Mouse (Mus musculus) frontal cortex, postnatal 10 days (tissue): Measurements from ENCODE around the gene Krtap5-5.
"Not testable (repeated sequence)": the region's sequence is repeated elsewhere in the genome, so short reads cannot be mapped to it uniquely, and the experiment has no call there.

Experiments
- DNase-seq, 2 experiments: peaks; one replicate each; pipeline ENCODE4 v3.0.0; 2022; ENCODE audit warnings: low spot score in 2 of 2, mixed read lengths in 1 of 2

Gene Krtap5-5

GRCm38 (mm10) chr7:142229871-142230270 is at the start of gene Krtap5-5:
TSS of gene Krtap5-5 (minus strand) at chr7:142229971.
- DNase-seq, result not testable (repeated sequence)

DNA sequence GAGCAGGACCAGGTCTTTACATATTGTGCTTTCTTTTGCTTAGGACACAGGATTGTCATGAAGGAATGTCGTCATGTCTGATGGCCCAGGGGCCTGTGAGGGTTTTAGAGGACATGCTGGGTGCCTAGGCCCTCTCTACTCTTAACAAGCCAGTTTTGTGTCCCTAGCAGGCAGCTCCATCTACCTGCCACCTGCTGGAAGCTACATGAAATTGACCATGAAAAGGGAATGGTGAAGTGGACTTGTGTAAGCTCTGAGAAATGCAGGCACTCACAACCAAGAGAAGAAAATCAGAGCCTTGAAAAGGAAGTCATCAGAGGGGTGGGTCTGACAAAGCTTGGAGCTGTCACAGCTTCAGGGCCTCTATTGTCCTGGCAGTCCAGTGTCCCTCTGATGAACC is 49.5 kb upstream of the Krtap5-5 start:
- not testable (repeated sequence) for DNase-seq

DNA sequence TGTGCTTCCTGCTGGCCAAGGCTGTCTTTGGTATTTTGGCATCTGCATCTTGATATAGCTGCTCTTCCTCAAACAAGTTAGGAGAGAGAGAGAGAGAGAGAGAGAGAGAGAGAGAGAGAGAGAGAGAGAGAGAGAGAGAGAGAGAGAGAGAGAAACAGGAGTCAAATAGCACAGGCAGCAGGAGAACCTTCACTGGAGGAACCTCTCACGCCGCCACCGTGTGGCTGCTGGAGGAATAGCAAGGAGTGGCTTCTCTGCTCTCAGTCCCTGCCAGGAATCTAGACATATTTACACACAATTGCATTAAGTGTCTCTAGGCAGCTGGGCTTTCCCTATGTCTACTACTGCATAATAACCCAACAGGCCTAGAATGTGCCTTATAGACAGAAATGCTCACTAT is 48.4 kb upstream of the Krtap5-5 start:
- peak in 1 of 2 experiments; percentile 55 for DNase-seq

DNA sequence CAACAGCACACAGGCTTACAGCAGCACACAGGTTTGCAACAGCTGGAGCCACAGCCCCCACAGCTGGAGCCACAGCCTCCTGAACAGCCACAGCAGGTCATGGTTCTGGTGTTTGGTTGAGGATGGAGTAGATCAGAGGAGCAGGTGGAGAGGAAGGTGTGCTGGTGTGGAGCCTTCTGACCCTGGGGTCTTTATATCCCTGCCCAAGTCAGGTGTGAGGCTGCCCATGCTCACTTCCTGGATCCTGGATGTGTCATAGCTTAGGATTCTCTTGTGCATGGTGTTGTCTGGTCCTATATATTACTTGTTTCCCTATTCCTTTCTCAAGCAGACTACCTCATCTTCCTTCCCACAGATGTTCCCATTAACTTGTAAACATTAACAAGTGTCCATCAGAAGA is 44.5 kb upstream of the Krtap5-5 start, which contains the start of gene Gm4559:
Gm4559 (minus strand) TSS at position 101 of the 400 bp plus-strand sequence.
- DNase-seq, result not testable (repeated sequence)

DNA sequence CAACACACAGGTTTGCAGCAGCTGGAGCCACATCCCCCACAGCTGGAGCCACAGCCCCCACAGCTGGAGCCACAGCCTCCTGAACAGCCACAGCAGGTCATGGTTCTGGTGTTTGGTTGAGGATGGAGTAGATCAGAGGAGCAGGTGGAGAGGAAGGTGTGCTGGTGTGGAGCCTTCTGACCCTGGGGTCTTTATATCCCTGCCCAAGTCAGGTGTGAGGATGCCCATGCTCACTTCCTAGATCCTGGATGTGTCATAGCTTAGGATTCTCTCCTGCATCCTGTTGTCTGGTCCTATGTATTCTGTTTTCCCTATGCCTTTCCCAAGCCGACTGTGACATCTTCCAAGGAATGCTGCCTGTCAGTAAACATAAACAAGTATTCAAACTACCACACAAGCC is 28.5 kb upstream of the Krtap5-5 start, which contains the start of gene Gm2431:
Gm2431 (minus strand) TSS at position 101 of the 400 bp plus-strand sequence.
- not testable (repeated sequence) for DNase-seq

GRCm38 (mm10) chr7:142255517-142255916 is 25.7 kb upstream of the Krtap5-5 start:
- DNase-seq, result peak in 1 of 2 experiments; percentile 18

DNA sequence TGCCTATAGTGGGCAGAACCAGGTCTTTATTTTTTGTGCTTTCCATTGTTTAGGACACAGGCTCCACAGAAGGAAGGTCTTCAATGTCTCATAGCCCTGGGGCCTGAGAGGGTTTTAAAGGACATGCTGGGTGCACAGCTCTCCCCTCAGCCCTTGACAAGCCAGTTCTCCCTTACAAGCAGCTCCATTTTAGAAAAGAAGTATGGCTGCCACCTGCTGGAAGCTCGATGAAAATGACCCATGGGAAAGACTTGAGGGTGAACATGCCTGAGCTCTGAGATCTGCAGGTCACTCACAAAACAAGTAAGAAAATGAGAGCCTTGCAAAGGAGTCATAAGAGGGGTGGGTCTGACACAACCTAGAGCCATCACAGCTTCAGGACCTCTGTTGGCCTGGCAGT is 20.1 kb upstream of the Krtap5-5 start:
- peak; percentile 4 to 24 for DNase-seq

DNA sequence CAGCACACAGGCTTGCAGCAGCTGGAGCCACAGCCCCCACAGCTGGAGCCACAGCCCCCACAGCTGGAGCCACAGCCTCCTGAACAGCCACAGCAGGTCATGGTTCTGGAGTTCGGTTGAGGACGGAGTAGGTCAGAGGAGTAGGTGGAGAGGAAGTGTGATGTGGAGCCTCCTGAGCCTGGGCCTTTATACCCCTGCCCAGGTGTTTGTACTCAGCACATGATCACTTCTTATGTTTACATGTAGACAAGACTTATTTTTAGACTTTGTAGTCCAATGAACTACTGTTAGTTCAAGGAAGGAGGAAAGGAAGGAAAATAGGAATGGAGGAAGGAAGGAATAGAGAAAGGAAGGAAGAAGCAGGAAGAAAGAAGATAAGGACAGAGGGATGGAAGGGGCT is 11.2 kb upstream of the Krtap5-5 start, which contains the start of gene Gm40460:
Gm40460 (minus strand) TSS at position 101 of the 400 bp plus-strand sequence.
- DNase-seq, result no peak

DNA sequence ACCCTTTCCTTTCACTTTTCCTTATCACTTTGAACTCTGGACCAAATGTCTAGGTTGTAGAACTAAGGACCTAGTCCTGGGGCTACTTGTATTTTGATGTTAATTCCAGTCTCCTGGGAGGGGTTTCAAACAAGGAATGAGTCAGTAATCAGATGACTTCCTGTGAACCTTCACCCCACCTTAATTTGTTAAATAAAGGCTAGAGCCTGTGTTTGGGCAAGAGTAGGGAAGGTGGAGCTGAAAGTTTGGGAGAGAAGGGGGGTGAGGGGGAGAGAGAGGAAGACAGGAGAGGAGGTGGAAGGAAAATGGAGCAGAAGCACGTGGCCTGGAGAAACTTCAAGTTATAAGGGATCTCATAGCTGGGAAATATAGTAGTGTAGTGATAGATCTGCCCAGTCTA is 1.8 kb upstream of the Krtap5-5 start:
- DNase-seq, result no peak

DNA sequence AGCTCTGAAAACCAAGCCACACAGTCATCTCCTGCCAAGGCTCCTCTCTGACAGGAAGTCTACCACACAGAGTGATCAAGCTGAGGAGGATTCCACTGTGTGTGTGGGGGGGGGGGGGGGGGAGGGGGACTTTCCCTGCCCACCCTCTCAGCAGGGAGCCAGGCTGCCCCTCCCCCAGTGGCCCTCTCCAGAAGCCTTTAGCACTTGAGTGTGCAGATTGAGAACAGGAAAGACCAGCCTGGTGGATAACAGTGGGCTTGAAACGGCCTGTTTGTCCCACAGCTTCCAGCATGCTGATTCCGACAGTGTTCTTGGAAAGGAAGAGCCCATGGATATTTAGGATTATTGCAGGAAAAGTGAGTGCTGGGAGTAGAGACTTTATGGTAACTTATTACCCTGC is 5.3 kb downstream of the Krtap5-5 start:
- no peak for DNase-seq

DNA sequence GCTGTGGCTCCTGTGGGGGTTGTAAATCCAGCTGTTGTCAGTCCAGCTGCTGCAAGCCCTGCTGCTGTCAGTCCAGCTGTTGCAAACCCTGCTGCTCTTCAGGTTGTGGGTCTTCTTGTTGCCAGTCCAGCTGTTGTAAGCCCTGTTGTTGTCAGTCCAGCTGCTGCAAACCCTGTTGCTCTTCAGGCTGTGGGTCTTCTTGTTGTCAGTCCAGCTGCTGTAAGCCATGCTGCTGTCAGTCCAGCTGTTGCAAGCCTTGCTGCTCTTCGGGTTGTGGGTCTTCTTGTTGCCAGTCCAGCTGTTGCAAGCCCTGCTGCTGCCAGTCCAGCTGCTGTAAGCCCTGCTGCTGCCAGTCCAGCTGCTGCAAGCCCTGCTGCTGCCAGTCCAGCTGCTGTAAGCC is 17.6 kb downstream of the Krtap5-5 start:
- not testable (repeated sequence) for DNase-seq

GRCm38 (mm10) chr7:142211559-142211958 is 18.2 kb downstream of the Krtap5-5 start, which contains the start of gene Gm7579:
TSS of gene Gm7579 (plus strand) at chr7:142211859.
- no peak for DNase-seq

- DNase-seq, result not testable (repeated sequence)
Measured at GRCm38 (mm10) chr7:142206891-142207290, 22.9 kb downstream of the Krtap5-5 start.

DNA sequence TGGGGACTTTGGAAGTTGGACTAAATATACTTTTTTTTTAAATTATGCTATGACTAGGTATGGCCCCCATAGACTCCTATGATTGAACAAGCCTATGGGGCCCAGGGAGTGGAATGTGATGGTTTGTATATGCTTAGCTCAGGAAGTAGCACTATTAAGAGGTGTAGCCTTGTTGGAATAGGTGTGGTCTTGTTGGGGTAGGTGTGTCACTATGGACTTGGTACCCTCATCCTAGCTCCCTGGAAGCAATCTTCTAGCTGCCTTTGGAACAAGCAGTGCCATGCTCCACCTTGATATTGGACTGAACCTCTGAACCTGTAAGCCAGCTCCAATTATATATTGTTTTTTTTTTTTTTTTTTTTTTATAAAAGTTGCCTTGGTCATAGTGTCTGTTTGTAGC is 24.3 kb downstream of the Krtap5-5 start:
- DNase-seq, result no peak

DNA sequence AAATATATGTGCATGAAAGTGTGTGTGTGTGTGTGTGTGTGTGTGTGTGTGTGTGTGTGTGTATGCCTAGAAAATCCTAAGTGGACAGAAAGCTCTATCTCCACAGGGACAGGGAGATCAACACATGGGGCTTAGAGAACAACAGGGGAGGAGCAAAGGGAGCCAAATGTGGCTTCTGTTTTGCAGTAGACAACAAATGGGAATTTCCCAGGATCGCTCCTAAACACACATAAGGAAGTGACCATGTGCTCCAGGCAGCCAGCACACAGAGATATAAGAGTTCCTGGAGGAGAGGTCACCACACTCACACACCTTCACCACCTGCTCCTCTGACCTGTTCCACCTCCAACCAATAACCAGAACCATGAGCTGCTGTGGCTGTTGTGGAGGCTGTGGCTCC is 28.7 kb downstream of the Krtap5-5 start, which contains the start of gene Krtap5-3:
Krtap5-3 (plus strand) TSS at position 301 of the 400 bp plus-strand sequence.
- no peak for DNase-seq

- no peak for DNase-seq
Measured at GRCm38 (mm10) chr7:142198748-142199147, 31.0 kb downstream of the Krtap5-5 start.

GRCm38 (mm10) chr7:142190289-142190688 is 39.5 kb downstream of the Krtap5-5 start, which contains the start of gene Gm10153:
TSS of gene Gm10153 (minus strand) at chr7:142190389.
- DNase-seq, result no peak

DNA sequence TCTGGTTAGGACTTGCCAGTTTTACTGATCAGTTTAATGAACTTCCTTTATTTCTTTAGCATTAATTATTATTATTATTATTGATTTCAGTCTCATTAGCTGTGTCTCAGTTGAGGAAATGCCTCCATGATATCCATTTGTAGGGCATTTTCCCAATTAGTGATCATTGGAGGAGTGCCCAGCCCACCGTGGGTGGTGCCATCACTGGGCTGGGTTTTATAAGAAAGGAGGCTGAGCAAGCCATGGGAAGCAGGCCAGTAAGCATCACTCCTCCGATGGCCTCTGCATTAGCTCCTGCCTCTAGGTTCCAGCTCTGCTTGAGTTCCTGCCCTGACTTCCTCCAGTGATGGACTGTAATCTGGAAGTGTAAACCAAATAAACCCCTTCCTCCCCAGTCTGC is 41.6 kb downstream of the Krtap5-5 start:
- no peak for DNase-seq

DNA sequence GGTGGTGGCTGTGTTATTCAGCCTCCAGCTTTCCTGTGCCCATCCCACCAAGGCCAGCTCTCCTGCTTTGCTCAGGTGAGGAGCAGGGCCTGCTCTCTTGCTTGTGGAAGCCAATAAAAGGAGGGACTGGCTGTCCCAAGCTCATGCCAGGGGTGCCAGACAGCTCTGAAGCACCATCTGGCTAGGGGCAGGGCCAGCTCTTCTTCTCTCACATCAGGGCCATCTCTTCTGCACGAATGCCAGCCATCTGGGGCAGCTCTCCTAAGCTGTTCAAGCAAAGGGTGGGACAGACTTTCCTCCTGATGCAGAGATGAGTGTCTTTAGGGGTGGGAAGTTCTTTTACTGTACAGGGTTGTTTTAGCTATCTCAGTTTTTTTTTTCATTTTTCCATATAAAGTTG is 48.8 kb downstream of the Krtap5-5 start:
- no peak for DNase-seq
